Mouse (Mus musculus) brain, embryonic 14.5 days (tissue): Measurements from ENCODE around the gene Zfp790.

Source experiments
- CTCF ChIP-seq: fragments of 200-500 bp; IDR thresholded peaks from 2 replicates; pipeline ENCODE4 v1.5.1; 2012; ENCODE audit warnings: inconsistent platforms, mild to moderate bottlenecking, moderate library complexity, borderline replicate concordance; ENCODE audit not compliant: insufficient read depth, insufficient read length; ENCODE audit errors: extremely low read depth
- POLR2A ChIP-seq: fragments of 200-500 bp; IDR thresholded peaks from 2 replicates; pipeline ENCODE4 v1.6.1; 2012; ENCODE audit warnings: mild to moderate bottlenecking, inconsistent platforms, borderline replicate concordance; ENCODE audit not compliant: poor library complexity, insufficient read depth, insufficient read length, severe bottlenecking; ENCODE audit errors: extremely low read depth

DNA sequence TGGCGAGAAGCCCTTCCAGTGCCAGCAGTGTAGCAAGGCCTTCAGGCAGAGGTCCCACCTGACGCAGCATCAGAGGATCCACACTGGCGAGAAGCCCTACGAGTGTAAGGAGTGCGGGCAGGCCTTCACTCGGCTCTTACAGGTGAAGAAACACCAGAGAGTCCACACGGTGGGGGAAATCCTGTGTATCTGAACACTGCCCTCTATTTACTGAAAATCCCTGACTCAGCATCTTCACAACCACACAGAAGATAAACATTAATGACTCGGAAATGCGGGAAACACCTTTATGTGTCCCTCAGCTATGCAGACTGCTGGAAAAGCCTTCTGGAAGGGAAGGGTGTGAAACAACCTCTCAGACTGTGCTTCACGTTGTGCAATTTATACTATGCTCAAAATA is 38.5 kb upstream of the Zfp790 start:
- TF ChIP-seq CTCF (no peak), POLR2A (no peak)
